Mouse (Mus musculus): ENCODE measurements around the gene Mepce.
"Not testable (repeated sequence)": the region's sequence is repeated elsewhere in the genome, so short reads cannot be mapped to it uniquely, and the experiment has no call there.

Mepce gene

DNA sequence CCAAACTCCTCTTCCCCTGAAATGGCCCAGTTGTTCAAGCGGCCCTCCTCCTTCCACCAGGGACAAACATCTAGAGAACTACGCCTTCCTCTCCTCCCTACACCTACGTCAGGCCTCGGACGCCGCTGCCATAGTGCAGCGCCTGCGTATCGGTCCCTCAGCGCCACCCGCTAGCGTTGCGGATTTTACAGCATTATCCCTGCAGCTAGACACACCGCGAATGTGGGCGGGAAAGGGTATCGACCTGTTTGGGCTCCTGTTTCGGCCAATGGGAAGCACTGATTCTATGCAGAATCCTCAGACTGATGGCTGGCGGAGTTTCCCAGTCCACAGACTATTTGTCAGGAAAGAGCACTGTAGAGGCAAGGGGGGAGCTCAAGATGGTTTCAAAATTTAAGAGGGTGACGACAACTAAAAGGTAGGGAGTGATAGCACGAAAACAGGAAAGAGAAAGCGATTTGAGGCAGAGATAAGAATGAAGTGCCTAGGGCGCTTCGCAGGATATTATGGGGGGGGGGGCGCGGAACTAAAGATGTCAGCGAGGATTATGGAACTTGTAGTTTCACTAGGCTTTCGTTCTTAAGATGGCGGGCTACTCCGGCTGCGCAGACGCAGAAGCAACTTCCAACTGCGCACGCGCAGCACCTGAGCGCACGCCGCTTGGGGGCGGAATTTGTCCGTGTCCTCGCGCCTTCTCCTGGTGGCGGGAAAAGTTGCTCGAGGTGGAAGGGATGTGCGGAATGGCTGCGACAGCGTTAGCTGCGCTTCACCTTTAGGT lies at the start of gene Mepce, which contains the start of gene Zcwpw1:
Mepce (minus strand) TSS at position 505 of the 778 bp plus-strand sequence.
Zcwpw1 (plus strand) TSS at position 648 of the 778 bp plus-strand sequence.
- DNase-seq = peak; percentile 94

DNA sequence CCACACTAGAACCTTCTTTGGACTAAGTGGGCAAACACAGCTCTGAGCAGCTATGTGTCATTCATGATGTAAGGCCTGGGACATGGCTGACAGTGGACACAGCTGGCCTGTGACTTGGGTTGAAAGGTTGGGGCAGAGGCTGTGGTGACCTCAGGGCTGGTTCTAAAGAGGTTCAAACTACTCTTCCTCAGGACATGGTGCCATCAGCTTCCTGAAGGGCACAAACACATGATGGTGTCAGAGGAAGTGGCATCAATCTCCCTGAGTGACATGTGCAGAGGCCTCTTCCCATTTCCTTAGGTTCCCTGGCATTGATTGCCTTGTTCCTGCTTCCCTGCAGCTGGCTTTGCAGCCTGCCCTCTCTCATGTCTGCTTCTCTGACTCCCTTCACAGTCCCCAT lies 49.7 kb upstream of the Mepce start:
- not testable (repeated sequence) for DNase-seq

DNA sequence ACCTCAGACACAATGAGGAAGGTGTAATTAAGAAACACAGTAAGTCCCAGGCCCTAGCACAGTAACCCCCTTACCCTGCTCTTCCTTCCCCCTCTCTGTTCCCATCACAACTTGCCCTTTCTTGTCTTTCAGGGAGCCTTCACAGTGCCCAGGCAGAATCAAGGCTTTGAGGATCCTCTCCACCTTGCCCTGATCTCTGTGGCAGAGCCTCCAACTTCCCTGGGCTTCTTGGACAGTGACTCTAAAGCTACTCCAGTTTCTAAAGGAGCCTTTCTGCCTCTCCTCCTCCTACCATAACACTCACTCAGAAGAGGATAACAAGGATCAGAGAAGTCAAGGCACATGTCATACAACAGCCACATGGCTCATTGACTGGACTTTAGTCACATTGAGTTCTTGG lies 49.2 kb upstream of the Mepce start:
- DNase-seq = no peak

- DNase-seq = peak; percentile 39
Observed at GRCm38 (mm10) chr5:137835966-137836520, 48.6 kb upstream of the Mepce start, which contains the start of gene Pilra. Pilra (minus strand) TSS chr5:137836281.

DNA sequence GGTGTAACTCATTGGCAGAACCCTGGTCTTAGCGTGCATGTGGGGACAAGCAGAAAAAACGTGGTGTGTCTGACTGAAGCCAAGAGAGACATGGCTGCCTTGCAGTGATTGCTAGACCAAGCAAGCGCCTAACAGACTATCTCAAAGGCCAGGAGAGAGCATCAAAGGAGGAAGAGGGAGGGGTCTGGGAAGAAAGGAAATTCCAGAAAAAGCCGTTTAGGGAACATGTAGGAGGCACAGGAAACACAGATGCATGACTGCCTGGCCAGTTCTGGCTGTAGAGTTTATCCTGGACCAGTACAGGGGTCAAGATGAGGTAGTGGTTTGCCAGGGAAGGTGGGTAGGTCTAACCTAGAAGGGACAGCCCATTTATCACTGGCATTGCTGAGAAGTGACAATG lies 46.0 kb upstream of the Mepce start:
- no peak for DNase-seq

DNA sequence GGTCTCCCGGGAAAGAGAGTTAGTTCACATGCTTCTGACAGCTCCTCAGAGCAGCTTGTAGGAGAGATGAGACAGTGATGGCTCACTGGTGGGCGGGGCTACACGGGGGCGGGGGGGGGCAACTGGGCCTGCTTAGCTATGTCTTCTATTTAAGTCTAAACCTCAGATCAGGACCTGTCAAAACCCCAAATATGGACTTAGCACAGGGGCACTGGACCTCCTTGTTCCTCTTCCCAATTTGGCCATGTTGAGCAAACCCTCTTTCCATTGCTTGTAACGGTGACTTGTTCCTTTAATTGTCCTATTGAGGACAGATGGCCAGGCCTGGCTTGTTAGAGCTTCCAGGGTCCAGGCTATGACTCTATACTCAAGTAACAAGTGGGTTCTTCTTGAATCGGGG lies 44.1 kb upstream of the Mepce start:
- DNase-seq = peak; percentile 28

DNA sequence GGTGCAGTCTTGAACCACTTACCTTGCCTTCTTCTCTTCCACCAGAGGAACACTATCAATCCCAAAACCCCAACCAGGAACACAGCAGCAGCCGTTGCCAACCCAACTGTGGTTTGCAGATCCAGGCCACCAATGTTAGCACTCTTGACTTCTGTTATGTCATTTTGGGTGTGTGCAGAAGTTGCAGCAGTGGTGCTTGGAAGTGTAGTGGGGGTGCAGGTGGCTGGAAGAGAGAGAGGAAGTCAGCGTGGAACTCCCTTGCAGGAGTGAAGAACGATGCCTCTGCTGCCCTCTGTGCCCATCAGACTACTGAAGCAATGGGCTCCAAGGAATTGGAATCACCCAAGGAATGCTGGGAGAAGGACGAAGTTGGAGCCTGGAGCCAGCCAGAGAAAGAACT lies 43.7 kb upstream of the Mepce start:
- DNase-seq = peak; percentile 32

- DNase-seq = peak; percentile 26
Observed at GRCm38 (mm10) chr5:137830238-137830637, 42.8 kb upstream of the Mepce start.

DNA sequence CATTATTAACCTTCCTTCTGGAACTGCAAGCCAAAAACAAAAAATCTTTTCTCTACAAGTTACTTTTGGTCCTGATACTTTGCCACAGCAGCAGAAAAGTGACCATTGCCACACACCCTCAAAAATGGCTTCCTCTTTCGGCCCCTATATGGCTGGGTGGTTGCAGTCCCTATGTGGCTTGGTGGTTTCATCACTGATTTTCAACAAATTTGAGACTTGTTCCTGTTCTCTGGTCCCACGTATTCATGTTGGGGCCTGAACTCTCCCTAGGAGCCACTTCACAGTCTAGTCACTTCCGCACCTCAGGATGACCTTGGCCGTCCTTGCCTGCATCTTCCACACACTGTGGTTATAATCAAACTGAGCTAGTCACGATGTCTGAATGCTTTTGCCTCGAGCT lies 41.2 kb upstream of the Mepce start:
- peak; percentile 51 for DNase-seq

DNA sequence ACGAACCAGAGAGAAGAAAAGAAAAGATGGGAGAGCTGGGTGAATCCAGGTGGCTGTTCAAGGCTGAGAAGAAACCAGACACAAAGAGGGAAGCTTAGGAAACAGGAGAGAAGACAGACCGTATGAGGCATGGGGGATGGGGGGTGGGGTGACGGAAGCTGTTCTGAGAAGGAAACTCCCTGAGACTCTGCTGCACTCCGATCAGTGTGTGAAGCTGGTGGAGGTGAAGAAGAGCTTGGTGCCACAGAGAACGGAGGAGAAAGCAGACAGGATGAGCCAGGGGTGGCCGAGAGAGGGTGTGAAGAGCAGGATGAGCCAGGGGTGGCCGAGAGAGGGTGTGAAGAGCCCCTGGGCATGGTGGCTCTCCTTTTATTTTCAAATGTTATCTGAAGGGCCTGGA lies 39.0 kb upstream of the Mepce start:
- DNase-seq = no peak

DNA sequence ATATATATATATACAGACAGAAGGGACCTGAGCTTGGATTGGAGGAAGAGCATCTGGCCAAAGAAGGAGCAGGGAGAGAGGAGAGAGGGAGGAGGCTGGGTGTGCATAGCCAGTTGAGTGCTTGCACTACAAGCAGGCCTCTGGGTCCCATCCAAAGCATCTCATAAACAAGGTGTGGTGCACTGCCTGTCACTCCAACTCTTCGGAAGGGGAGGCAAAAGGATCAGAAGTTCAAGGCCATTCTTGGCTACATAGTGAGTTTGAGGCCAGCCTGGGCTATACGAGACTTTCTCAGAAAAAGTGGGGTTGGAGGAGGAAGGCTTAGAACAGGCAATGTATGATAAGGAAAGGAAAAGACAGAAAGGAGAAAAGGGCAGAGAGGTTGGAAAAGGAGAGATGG lies 38.5 kb upstream of the Mepce start:
- DNase-seq = no peak

GRCm38 (mm10) chr5:137825030-137825429 lies 37.6 kb upstream of the Mepce start:
- peak; percentile 42 for DNase-seq

GRCm38 (mm10) chr5:137823455-137824045 lies 36.1 kb upstream of the Mepce start:
- DNase-seq = no peak

GRCm38 (mm10) chr5:137822602-137823001 lies 35.1 kb upstream of the Mepce start:
- no peak for DNase-seq

GRCm38 (mm10) chr5:137822126-137822525 lies 34.7 kb upstream of the Mepce start:
- DNase-seq = no peak

DNA sequence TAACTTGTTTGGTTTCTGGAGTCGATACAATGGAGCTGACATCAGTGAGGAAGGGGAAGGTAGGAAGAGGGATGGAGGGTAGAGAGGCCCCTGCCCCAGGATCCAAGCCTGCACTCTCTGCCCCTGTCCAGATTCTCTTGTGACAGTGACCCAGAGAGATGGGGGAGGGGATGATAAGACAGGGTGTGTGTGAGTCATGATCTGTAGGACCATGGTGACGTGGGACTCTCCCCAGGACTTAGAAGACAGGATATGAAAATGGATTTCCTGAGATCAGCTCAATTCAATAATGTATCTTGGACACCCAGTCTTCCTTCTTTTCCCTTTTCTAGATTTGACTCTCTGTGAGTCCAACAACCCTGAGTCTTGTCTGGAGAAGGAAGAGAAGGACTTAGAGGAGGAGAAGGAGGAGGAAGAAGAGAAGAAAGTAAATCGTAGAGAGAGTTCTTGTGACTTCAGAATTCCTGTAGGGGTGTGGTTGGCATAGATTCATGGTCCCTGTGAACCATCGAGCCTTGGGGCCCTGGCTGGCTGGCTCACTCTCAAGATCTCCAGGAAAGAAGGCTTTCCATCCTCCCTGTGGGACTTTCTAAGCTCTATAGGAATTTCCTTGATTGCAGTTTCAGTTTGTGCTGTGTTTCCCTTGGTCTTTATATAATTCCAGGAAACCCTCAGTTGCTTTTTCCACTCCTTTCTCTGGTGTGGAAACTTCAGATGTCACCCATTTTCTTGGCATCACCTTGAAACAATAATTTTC lies 30.2 kb upstream of the Mepce start:
- no peak for DNase-seq

- DNase-seq = no peak
Observed at GRCm38 (mm10) chr5:137808316-137808715, 20.9 kb upstream of the Mepce start.

- no peak for DNase-seq
Observed at GRCm38 (mm10) chr5:137806158-137806557, 18.7 kb upstream of the Mepce start.

- no peak for DNase-seq
Observed at GRCm38 (mm10) chr5:137800917-137801316, 13.5 kb upstream of the Mepce start.

- DNase-seq = no peak
Observed at GRCm38 (mm10) chr5:137796606-137797005, 9.2 kb upstream of the Mepce start.

GRCm38 (mm10) chr5:137791553-137791952 lies 4.1 kb upstream of the Mepce start:
- no peak for DNase-seq

- no peak for DNase-seq
Observed at GRCm38 (mm10) chr5:137788946-137789531, 1.6 kb upstream of the Mepce start.

- DNase-seq = no peak
Observed at GRCm38 (mm10) chr5:137788171-137788570, 716 bp upstream of the Mepce start.

All from lung, postnatal 36 days (tissue).